Mouse (Mus musculus): ENCODE results near the gene Rad51b.

- TF ChIP-seq POLR2A (IDR thresholded peaks at IDR 0.05; ENCODE audit: insufficient read depth, low read depth, low read length): no peak
- peak; percentile 28; the same call in 1 of the 2 replicates for TF ChIP-seq CTCF (IDR thresholded peaks at IDR 0.05)
- TF ChIP-seq EP300 (IDR thresholded peaks at IDR 0.05; ENCODE audit: insufficient read depth, low read depth, low read length): no peak
Observed at GRCm38 (mm10) chr12:79759180-79759902, 462.3 kb downstream of the Rad51b start.

All from heart, adult 2 months (tissue).